14 mouse cellular contexts compared by ENCODE assay signal in genomic region chr6:54721252-54721635, GRCm38 (mm10).
"Had no signal": no experiment of that assay in that cellular context is flagged by ENCODE, and none has a peak within 500 bp of the region (broad histone marks: within the 10 kb centered on the region; RNA-seq: fewer than 3 reads in every experiment).

No protein-coding gene starts in this region.

- H3K4me2 ChIP-seq: lung, embryonic 15.5 days; midbrain, embryonic 11.5 days; midbrain, embryonic 13.5 days; midbrain, embryonic 15.5 days; neural tube, embryonic 12.5 days; stomach, embryonic 15.5 days had no signal

- H3K27ac ChIP-seq: lung, embryonic 15.5 days; macrophage; midbrain, embryonic 13.5 days; midbrain, embryonic 15.5 days; neural tube, embryonic 12.5 days; stomach, embryonic 15.5 days; stomach, postnatal 0 days had no signal

- H3K36me3 ChIP-seq: lung, embryonic 15.5 days; midbrain, embryonic 13.5 days; midbrain, embryonic 15.5 days; neural tube, embryonic 12.5 days; stomach, embryonic 15.5 days had no signal

- H3K9ac ChIP-seq: lung, embryonic 15.5 days; midbrain, embryonic 13.5 days; midbrain, embryonic 15.5 days; neural tube, embryonic 12.5 days; stomach, embryonic 15.5 days had no signal

- H3K27me3 ChIP-seq: lung, embryonic 15.5 days; midbrain, embryonic 13.5 days; midbrain, embryonic 15.5 days; neural tube, embryonic 12.5 days; stomach, embryonic 15.5 days had no signal

- ATAC-seq: lung, postnatal 0 days had no signal

- DNase-seq: lung, adult 2 months; thymus, adult 2 months; thymus, postnatal 25 days; thymus, postnatal 4 days had no signal

- H3K4me3 ChIP-seq: lung, embryonic 15.5 days; megakaryocyte, embryonic 14.5 days; midbrain, embryonic 13.5 days; midbrain, embryonic 15.5 days; neural tube, embryonic 12.5 days; stomach, embryonic 15.5 days had no signal

- H3K9me3 ChIP-seq: lung, embryonic 15.5 days; midbrain, embryonic 13.5 days; midbrain, embryonic 15.5 days; neural tube, embryonic 12.5 days; stomach, embryonic 15.5 days had no signal
